Mouse (Mus musculus) neutrophil, adult 5-6 weeks (primary cell): ENCODE results near the gene Bcas3. TPM values are rescaled to one million over a fixed set of nuclear protein-coding genes. Genes with fewer than 3 reads are reported as not detected.
A peak's percentile ranks its signal among the peaks of the same experiment; 100 is the strongest.

Experiments
- ATAC-seq: fragments of 151-379, 151-347 bp; 2 replicates; pipeline ENCODE4 v1.8.0; 2017; ENCODE audit warnings: mild to moderate bottlenecking, moderate TSS enrichment; ENCODE audit not compliant: insufficient number of reproducible peaks, poor library complexity, low FRiP score, severe bottlenecking; ENCODE audit errors: extremely low read depth
- total RNA-seq: library from RNA; stranded (forward); fragments of 200-1000 nt; gene quantifications from 2 replicates; pipeline ENCODE4 v1.2.3, GENCODE M21; 2017

Bcas3 gene
- total RNA-seq, 1 experiment from 2014 or later: 38.4 TPM

- ATAC-seq: no peak
Measured at GRCm38 (mm10) chr11:85755503-85756044, 402.6 kb downstream of the Bcas3 start.

- no peak for ATAC-seq
Measured at GRCm38 (mm10) chr11:85758891-85759290, 405.9 kb downstream of the Bcas3 start.

GRCm38 (mm10) chr11:85759634-85760439, 406.9 kb downstream of the Bcas3 start:
- no peak for ATAC-seq

GRCm38 (mm10) chr11:85760486-85761141, 407.6 kb downstream of the Bcas3 start:
- ATAC-seq: no peak

GRCm38 (mm10) chr11:85761170-85761569, 408.2 kb downstream of the Bcas3 start:
- no peak for ATAC-seq

- ATAC-seq: no peak
Measured at GRCm38 (mm10) chr11:85763655-85764054, 410.7 kb downstream of the Bcas3 start.

- no peak for ATAC-seq
Measured at GRCm38 (mm10) chr11:85766106-85766723, 413.2 kb downstream of the Bcas3 start.

- no peak for ATAC-seq
Measured at GRCm38 (mm10) chr11:85766811-85767210, 413.8 kb downstream of the Bcas3 start.

GRCm38 (mm10) chr11:85769740-85770139, 416.8 kb downstream of the Bcas3 start:
- no peak for ATAC-seq

GRCm38 (mm10) chr11:85773391-85773790, 420.4 kb downstream of the Bcas3 start:
- ATAC-seq: no peak

- ATAC-seq: peak; percentile 42; the same call in 1 of the 2 replicates
Measured at GRCm38 (mm10) chr11:85774707-85775106, 421.7 kb downstream of the Bcas3 start.

- no peak for ATAC-seq
Measured at GRCm38 (mm10) chr11:85775492-85775891, 422.5 kb downstream of the Bcas3 start.

GRCm38 (mm10) chr11:85776861-85777360, 423.9 kb downstream of the Bcas3 start:
- no peak for ATAC-seq

GRCm38 (mm10) chr11:85777950-85778349, 425.0 kb downstream of the Bcas3 start:
- no peak for ATAC-seq

GRCm38 (mm10) chr11:85780303-85780702, 427.3 kb downstream of the Bcas3 start:
- ATAC-seq: no peak

- no peak for ATAC-seq
Measured at GRCm38 (mm10) chr11:85786113-85786718, 433.2 kb downstream of the Bcas3 start.

- ATAC-seq: no peak
Measured at GRCm38 (mm10) chr11:85789750-85790149, 436.8 kb downstream of the Bcas3 start.

GRCm38 (mm10) chr11:85790267-85790666, 437.3 kb downstream of the Bcas3 start:
- ATAC-seq: no peak

- no peak for ATAC-seq
Measured at GRCm38 (mm10) chr11:85791212-85791611, 438.2 kb downstream of the Bcas3 start.
